Mouse (Mus musculus) ES-E14 (cell line): ENCODE measurements around the gene Hmcn1.

Experiments
- CHD2 ChIP-seq: IDR thresholded peaks from 2 replicates; pipeline ENCODE4 v1.6.1; 2014; ENCODE audit warnings: mild to moderate bottlenecking, low read depth, low read length, inconsistent platforms
- HCFC1 ChIP-seq: IDR thresholded peaks from 2 replicates; pipeline ENCODE4 v1.6.1; 2012; ENCODE audit warnings: low read length, inconsistent platforms, borderline replicate concordance; ENCODE audit not compliant: insufficient read depth
- MAFK ChIP-seq: IDR thresholded peaks from 2 replicates; pipeline ENCODE4 v1.6.1; 2014; ENCODE audit warnings: mild to moderate bottlenecking, low read depth, low read length, inconsistent platforms; ENCODE audit not compliant: insufficient read depth
- ZC3H11A ChIP-seq: IDR thresholded peaks from 2 replicates; pipeline ENCODE4 v1.6.1; 2012; ENCODE audit warnings: low read depth, mild to moderate bottlenecking, inconsistent platforms, low read length, borderline replicate concordance
- ZNF384 ChIP-seq: IDR thresholded peaks from 2 replicates; pipeline ENCODE4 v1.6.1; 2012; ENCODE audit warnings: low read depth, low read length, inconsistent platforms

GRCm38 (mm10) chr1:150786746-150787145, 206.5 kb downstream of the Hmcn1 start:
- TF ChIP-seq ZNF384 (no peak), CHD2 (no peak), MAFK (no peak), ZC3H11A (no peak), HCFC1 (no peak)
